Mouse (Mus musculus) gastrocnemius, postnatal 10 days (tissue): ENCODE data around the gene Prl2c3. TPM values are rescaled to one million over a fixed set of nuclear protein-coding genes. Genes with fewer than 3 reads are reported as not detected.
"Not testable (repeated sequence)": the region's sequence is repeated elsewhere in the genome, so short reads cannot be mapped to it uniquely, and the experiment has no call there.

ENCODE experiments used
- DNase-seq: peaks from one replicate; pipeline ENCODE4 v3.0.0; 2021; ENCODE audit warnings: mixed read lengths
- long read RNA-seq, 2 experiments: library from polyadenylated mRNA; stranded (forward); transcript quantifications; one replicate each; pipeline ENCODE4 v2.0.0; 2021
- total RNA-seq, 2 experiments: library from RNA; stranded (reverse); gene quantifications; 2 replicates each; pipeline ENCODE4 v1.2.3; 2021

Gene Prl2c3
- total RNA-seq = not detected
- long read RNA-seq, experiment 1 = 0 reads
- long read RNA-seq, experiment 2 = 0 reads

DNA sequence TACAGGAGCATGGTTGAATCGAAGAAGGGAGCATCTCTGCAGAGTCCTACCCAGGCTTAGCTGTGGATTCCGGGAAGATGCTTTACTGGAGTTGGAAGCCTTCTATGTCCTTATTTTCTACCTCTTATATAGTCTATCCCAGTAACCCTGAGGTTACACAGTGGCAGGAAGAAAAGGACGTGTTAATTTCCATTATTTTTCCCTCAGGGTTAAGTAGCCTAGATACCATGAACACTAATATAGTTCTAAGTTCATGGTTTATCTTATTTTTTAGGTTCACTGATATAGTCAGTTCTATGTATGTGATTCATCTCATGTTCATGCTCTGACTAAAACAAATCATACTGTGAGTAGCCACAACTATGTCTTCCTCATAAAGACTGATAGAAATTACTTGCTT lies at the start of gene Prl2c3:
TSS of gene Prl2c3 (minus strand) at position 101 of the 400 bp plus-strand sequence.
- DNase-seq = not testable (repeated sequence)

DNA sequence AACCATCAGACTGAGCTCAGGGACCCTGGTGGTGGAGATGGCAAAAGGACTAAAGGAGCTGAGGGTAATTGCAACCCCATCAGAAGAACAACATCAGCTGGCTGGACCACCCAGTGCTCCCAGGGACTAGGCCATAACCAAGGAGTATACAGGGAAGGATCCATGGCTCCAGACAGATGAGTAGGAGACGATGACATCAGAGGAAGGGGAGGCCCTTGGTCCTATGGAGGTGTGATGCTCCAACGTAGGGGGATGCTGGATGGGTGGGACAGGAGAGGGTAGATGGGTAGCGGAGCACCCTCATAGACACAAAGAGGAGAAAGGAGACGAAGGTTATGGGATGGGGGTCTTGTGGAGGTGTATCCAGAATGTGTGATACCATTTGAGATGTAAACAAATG lies 48.4 kb upstream of the Prl2c3 start:
- DNase-seq = not testable (repeated sequence)

DNA sequence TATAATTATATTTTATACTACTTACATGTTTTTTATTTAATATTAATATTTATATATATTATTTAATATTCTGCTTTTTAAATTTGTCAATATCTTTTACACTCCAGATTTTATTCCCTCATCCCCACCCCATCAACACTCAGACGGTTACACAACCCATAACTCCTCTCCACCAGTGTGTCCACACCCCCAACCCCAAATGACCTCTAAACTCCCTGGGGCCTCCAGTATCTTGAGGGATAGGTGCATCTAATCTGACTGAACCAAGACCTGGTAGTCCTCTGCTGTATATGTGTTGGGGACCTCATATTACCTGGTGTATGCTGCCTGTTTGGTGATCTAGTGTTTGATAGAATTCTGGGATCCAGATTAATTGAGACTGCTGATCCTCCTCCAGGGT lies 44.8 kb upstream of the Prl2c3 start:
- not testable (repeated sequence) for DNase-seq

DNA sequence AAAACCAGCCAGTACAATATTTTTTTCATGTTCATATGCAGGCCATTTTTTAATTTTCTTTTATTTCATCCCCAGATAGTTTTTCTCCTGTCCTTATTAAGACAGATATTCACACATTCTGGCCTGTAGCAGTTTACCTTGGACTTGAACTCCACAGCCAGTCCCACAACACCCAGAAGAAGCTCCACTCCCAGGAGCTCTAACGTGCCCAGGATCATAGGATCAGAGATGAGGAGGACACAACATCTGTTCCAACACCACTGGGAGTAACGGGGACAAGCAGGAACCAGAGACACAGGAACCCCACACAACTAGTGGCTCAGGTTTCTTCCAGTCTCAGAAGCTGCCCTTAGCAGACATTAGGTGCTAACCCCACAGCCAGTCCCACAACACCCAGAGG lies 37.7 kb upstream of the Prl2c3 start:
- not testable (repeated sequence) for DNase-seq

DNA sequence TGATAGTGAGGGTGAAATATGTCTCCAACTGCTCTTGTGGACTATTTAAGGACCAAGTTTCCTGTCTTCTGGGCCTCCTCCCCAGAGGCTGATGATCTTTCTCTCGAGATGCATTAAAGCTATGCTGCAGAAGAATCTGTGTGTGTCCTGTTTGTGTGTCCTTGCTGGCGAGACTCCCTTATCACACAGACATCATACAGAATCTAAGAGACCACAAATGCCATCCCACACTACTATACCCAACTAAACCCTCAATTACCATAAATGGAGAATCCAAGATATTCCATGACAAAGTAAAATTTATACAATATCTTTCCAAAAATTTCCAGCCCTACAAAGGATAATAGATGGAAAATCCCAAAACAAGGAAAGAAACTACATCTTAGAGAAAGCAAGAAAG lies 31.9 kb upstream of the Prl2c3 start:
- DNase-seq = no peak

- no peak for DNase-seq
These were observed 29.2 kb upstream of the Prl2c3 start for GRCm38 (mm10) chr13:12829031-12829430.

DNA sequence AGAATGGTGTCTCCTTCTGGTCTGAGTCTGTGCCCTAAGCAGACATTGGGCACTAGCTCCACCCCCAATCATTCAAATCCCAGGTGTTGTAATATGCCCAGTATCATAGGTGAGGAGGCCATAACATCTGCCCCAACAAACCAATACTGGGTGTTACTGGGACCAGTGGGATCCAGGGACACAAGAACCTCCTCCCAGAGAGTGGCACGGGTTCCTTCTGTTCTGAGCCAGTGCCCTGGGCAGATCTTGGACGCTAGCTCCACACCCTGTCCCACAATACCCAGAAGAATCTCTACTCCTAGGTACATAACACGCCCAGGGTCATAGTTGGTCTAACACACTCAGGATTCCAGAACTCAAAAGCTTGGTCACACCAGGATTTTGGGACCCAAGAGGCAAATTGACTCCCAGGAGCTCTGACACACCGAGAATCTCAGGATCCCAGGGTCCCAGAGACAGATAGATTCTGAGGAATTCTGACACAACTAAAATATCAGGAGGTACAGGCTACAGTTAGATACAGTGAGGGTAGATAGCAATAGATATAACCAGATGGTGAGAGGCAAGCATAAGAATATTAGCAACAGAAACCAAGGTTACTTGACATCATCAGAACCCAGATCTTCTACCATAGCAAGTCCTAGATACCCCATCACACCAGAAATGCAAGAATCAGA lies 24.8 kb upstream of the Prl2c3 start:
- not testable (repeated sequence) for DNase-seq

DNA sequence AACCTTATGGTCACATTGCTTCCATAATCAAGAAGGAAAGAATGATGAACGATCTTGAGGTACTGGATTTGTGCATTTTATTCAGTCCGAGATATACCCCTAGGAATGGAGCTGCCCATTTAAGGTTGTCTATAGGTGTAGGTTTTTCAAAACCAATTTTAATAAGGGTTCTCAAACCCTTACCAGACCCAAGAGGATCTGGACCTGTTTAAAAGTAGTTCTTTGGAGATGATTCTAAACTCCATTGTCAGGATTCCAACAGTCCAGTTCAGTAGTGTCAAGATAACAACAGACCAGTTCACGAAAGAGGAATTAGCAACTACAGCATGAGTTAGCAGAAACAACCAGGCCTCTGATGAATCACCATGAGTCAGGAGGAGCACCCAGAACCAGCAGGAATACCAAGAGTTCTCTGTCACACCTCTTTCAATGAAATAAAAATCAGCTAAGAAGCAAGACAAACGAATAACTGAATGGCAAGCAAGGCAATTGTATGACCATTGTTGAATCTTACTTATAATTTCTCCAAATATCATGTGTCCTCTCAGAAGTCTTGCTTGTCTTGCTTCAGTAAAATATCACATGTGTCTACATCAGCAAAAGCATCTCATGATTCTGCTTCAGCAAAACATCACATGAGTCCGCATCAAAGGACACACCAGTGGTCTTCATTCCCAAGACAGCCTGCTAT lies 14.0 kb upstream of the Prl2c3 start:
- DNase-seq = not testable (repeated sequence)

DNA sequence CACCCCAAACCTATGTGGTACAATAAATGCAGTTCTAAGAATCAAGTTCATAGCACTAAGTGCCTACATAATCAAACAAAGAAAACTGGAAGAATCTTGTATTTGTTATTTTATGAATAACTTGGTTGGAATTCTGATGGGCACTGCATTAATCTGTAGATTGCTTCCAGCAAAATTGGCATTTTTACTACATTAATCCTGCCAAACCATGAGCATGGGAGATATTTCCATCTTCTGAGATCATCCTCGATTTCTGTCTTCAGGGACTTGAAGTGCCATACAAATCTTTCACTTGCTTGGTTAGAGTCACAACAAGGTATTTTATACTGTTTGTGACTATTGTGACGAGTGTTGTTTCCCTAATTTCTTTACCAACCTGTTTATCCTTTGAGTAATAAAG lies 9.7 kb upstream of the Prl2c3 start:
- no peak for DNase-seq

- DNase-seq = not testable (repeated sequence)
These were observed 9.1 kb upstream of the Prl2c3 start for GRCm38 (mm10) chr13:12808793-12809512.

GRCm38 (mm10) chr13:12806496-12806895 lies 6.6 kb upstream of the Prl2c3 start:
- not testable (repeated sequence) for DNase-seq

GRCm38 (mm10) chr13:12769442-12770091 lies 30.3 kb downstream of the Prl2c3 start:
- DNase-seq = not testable (repeated sequence)

Other genes with a start within 250 kb of the Prl2c3 start
- gene Ero1lb, start 234.2 kb downstream of the Prl2c3 start, total RNA-seq = 1 to 10 TPM in 1 of 2 experiments, under 1 TPM in 1; 0.82 to 1.4 TPM
- gene Prl2c2, start 205.3 kb upstream of the Prl2c3 start, total RNA-seq = not detected